Mouse (Mus musculus) bone marrow macrophage, adult 2 months (primary cell): ENCODE measurements at regions not wholly inside any gene's neighbourhood (a gene's known extent, or its start where the extent isn't known, plus 50 kb on each side); places are given as distances from the start of the nearest gene placed in this dataset.

Experiments used
- CTCF ChIP-seq: IDR thresholded peaks from 2 replicates; pipeline ENCODE4 v1.5.1; 2012; ENCODE audit warnings: low read depth, mild to moderate bottlenecking, low read length, moderate library complexity
- POLR2A ChIP-seq: IDR thresholded peaks from 2 replicates; pipeline ENCODE4 v1.6.1; 2012; ENCODE audit warnings: mild to moderate bottlenecking, low read depth, low read length, borderline replicate concordance

DNA sequence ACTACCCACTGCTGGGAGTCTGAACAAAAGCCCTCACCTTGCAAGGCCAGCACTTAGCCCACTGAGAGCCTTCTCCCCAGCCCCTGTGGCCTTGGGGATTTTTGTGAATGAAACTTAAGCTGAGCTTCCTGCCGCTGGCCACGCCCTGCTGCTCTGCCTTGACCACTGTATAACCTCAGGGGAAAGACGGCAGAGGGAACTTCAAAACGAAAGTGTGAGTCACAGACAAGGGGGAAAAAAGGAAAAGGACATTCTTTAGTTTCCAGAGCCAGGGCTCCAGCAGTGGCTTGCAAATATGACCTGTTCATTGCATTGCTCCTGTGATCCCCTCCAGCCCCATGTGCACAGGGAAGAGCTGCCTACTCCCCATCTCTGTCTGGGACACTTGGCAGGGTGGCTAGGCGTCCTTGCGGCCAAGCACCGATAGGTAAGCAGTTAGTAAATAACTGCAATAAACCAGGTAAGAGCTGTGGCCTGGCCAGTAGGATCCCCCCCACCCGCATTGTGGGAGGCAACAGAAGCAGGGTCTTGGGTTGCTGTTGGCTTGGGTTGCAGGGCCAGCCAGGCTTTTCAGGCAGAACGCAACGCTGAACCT is 97.2 kb downstream of the 1810010D01Rik start:
- TF ChIP-seq POLR2A (no peak), CTCF (no peak)
